Mouse (Mus musculus) CH12.LX (cell line): ENCODE data around the gene Krtap9-5. TPM values are rescaled to one million over a fixed set of nuclear protein-coding genes. Genes with fewer than 3 reads are reported as not detected.

Experiments used
- polyA plus RNA-seq: library from polyadenylated mRNA; unstranded; fragments of >175 nt; gene quantifications from 2 replicates; pipeline ENCODE4 v1.2.1, GENCODE M21; 2012; ENCODE audit warnings: low read depth; ENCODE audit not compliant: insufficient read length
- total RNA-seq, 2 experiments: library from RNA; depleted of rRNA; stranded (reverse); fragments of 300-350 nt in 1 of 2; fragments of >200 nt in 1 of 2; gene quantifications; 2 replicates each; pipeline ENCODE4 v1.2.3; 2012 to 2014

The Krtap9-5 gene
- total and polyA plus RNA-seq, 3 experiments = not detected

Other genes with a start within 250 kb of the Krtap9-5 start
Only the 20 nearest of the 32 such genes appear.
- not detected in 2 replicates for gene Gm11554, start 144.0 kb upstream of the Krtap9-5 start, total RNA-seq (2012; rRNA removed)
- gene Gm11554, start 144.0 kb upstream of the Krtap9-5 start, total RNA-seq (2014; rRNA removed) = not detected in 2 replicates
- gene Gm11554, start 144.0 kb upstream of the Krtap9-5 start, polyA plus RNA-seq = not detected in 2 replicates
- gene Krtap4-13, start 138.6 kb upstream of the Krtap9-5 start, total RNA-seq (2012; rRNA removed) = not detected in 2 replicates
- gene Krtap4-13, start 138.6 kb upstream of the Krtap9-5 start, total RNA-seq (2014; rRNA removed) = not detected in 2 replicates
- gene Krtap4-13, start 138.6 kb upstream of the Krtap9-5 start, polyA plus RNA-seq = not detected in 2 replicates
- not detected in 2 replicates for gene Gm11564, start 132.8 kb upstream of the Krtap9-5 start, total RNA-seq (2012; rRNA removed)
- gene Gm11564, start 132.8 kb upstream of the Krtap9-5 start, total RNA-seq (2014; rRNA removed) = not detected in 2 replicates
- gene Gm11564, start 132.8 kb upstream of the Krtap9-5 start, polyA plus RNA-seq = not detected in 2 replicates
- not detected in 2 replicates for gene 2300003K06Rik, start 110.4 kb upstream of the Krtap9-5 start, total RNA-seq (2012; rRNA removed)
- gene 2300003K06Rik, start 110.4 kb upstream of the Krtap9-5 start, total RNA-seq (2014; rRNA removed) = not detected in 2 replicates
- not detected in 2 replicates for gene 2300003K06Rik, start 110.4 kb upstream of the Krtap9-5 start, polyA plus RNA-seq
- gene Krtap4-16, start 96.9 kb upstream of the Krtap9-5 start, total RNA-seq (2012; rRNA removed) = not detected in 2 replicates
- not detected in 2 replicates for gene Krtap4-16, start 96.9 kb upstream of the Krtap9-5 start, total RNA-seq (2014; rRNA removed)
- gene Krtap4-16, start 96.9 kb upstream of the Krtap9-5 start, polyA plus RNA-seq = not detected in 2 replicates
- not detected in 2 replicates for gene Gm11568, start 90.6 kb upstream of the Krtap9-5 start, total RNA-seq (2012; rRNA removed)
- not detected in 2 replicates for gene Gm11568, start 90.6 kb upstream of the Krtap9-5 start, total RNA-seq (2014; rRNA removed)
- not detected in 2 replicates for gene Gm11568, start 90.6 kb upstream of the Krtap9-5 start, polyA plus RNA-seq
- gene Gm11559, start 84.0 kb upstream of the Krtap9-5 start, total RNA-seq (2012; rRNA removed) = not detected in 2 replicates
- not detected in 2 replicates for gene Gm11559, start 84.0 kb upstream of the Krtap9-5 start, total RNA-seq (2014; rRNA removed)
- gene Gm11559, start 84.0 kb upstream of the Krtap9-5 start, polyA plus RNA-seq = not detected in 2 replicates
- gene Krtap9-1, start 75.1 kb upstream of the Krtap9-5 start, total RNA-seq (2012; rRNA removed) = not detected in 2 replicates
- gene Krtap9-1, start 75.1 kb upstream of the Krtap9-5 start, total RNA-seq (2014; rRNA removed) = not detected in 2 replicates
- not detected in 2 replicates for gene Krtap9-1, start 75.1 kb upstream of the Krtap9-5 start, polyA plus RNA-seq
- gene Gm11567, start 69.3 kb upstream of the Krtap9-5 start, total RNA-seq (2012; rRNA removed) = not detected in 2 replicates
- not detected in 2 replicates for gene Gm11567, start 69.3 kb upstream of the Krtap9-5 start, total RNA-seq (2014; rRNA removed)
- not detected in 2 replicates for gene Gm11567, start 69.3 kb upstream of the Krtap9-5 start, polyA plus RNA-seq
- not detected in 2 replicates for gene Krtap31-1, start 40.6 kb upstream of the Krtap9-5 start, total RNA-seq (2012; rRNA removed)
- gene Krtap31-1, start 40.6 kb upstream of the Krtap9-5 start, total RNA-seq (2014; rRNA removed) = not detected in 2 replicates
- gene Krtap31-1, start 40.6 kb upstream of the Krtap9-5 start, polyA plus RNA-seq = not detected in 2 replicates
- not detected in 2 replicates for gene Gm11565, start 33.7 kb upstream of the Krtap9-5 start, total RNA-seq (2012; rRNA removed)
- not detected in 2 replicates for gene Gm11565, start 33.7 kb upstream of the Krtap9-5 start, total RNA-seq (2014; rRNA removed)
- gene Gm11565, start 33.7 kb upstream of the Krtap9-5 start, polyA plus RNA-seq = not detected in 2 replicates
- not detected in 2 replicates for gene Krtap31-2, start 12.2 kb upstream of the Krtap9-5 start, total RNA-seq (2012; rRNA removed)
- gene Krtap31-2, start 12.2 kb upstream of the Krtap9-5 start, total RNA-seq (2014; rRNA removed) = not detected in 2 replicates
- not detected in 2 replicates for gene Krtap31-2, start 12.2 kb upstream of the Krtap9-5 start, polyA plus RNA-seq
- gene Krtap29-1, start 30.6 kb downstream of the Krtap9-5 start, total RNA-seq (2012; rRNA removed) = not detected in 2 replicates
- gene Krtap29-1, start 30.6 kb downstream of the Krtap9-5 start, total RNA-seq (2014; rRNA removed) = not detected in 2 replicates
- gene Krtap29-1, start 30.6 kb downstream of the Krtap9-5 start, polyA plus RNA-seq = not detected in 2 replicates
- gene Krtap16-1, start 38.1 kb downstream of the Krtap9-5 start, total RNA-seq (2012; rRNA removed) = not detected in 2 replicates
- gene Krtap16-1, start 38.1 kb downstream of the Krtap9-5 start, total RNA-seq (2014; rRNA removed) = not detected in 2 replicates
- gene Krtap16-1, start 38.1 kb downstream of the Krtap9-5 start, polyA plus RNA-seq = not detected in 2 replicates
- not detected in 2 replicates for gene Krtap17-1, start 45.5 kb downstream of the Krtap9-5 start, total RNA-seq (2012; rRNA removed)
- not detected in 2 replicates for gene Krtap17-1, start 45.5 kb downstream of the Krtap9-5 start, total RNA-seq (2014; rRNA removed)
- not detected in 2 replicates for gene Krtap17-1, start 45.5 kb downstream of the Krtap9-5 start, polyA plus RNA-seq
- not detected in 2 replicates for gene Krt33a, start 67.7 kb downstream of the Krtap9-5 start, total RNA-seq (2012; rRNA removed)
- gene Krt33a, start 67.7 kb downstream of the Krtap9-5 start, total RNA-seq (2014; rRNA removed) = not detected in 2 replicates
- gene Krt33a, start 67.7 kb downstream of the Krtap9-5 start, polyA plus RNA-seq = not detected in 2 replicates
- not detected in 2 replicates for gene Krt33b, start 81.4 kb downstream of the Krtap9-5 start, total RNA-seq (2012; rRNA removed)
- gene Krt33b, start 81.4 kb downstream of the Krtap9-5 start, total RNA-seq (2014; rRNA removed) = not detected in 2 replicates
- gene Krt33b, start 81.4 kb downstream of the Krtap9-5 start, polyA plus RNA-seq = not detected in 2 replicates
- not detected in 2 replicates for gene Krt34, start 93.1 kb downstream of the Krtap9-5 start, total RNA-seq (2012; rRNA removed)
- not detected in 2 replicates for gene Krt34, start 93.1 kb downstream of the Krtap9-5 start, total RNA-seq (2014; rRNA removed)
- gene Krt34, start 93.1 kb downstream of the Krtap9-5 start, polyA plus RNA-seq = not detected in 2 replicates
- gene Krt31, start 102.1 kb downstream of the Krtap9-5 start, total RNA-seq (2012; rRNA removed) = not detected in 2 replicates
- not detected in 2 replicates for gene Krt31, start 102.1 kb downstream of the Krtap9-5 start, total RNA-seq (2014; rRNA removed)
- not detected in 2 replicates for gene Krt31, start 102.1 kb downstream of the Krtap9-5 start, polyA plus RNA-seq
- not detected in 2 replicates for gene Krt32, start 139.8 kb downstream of the Krtap9-5 start, total RNA-seq (2012; rRNA removed)
- gene Krt32, start 139.8 kb downstream of the Krtap9-5 start, total RNA-seq (2014; rRNA removed) = not detected in 2 replicates
- gene Krt32, start 139.8 kb downstream of the Krtap9-5 start, polyA plus RNA-seq = not detected in 2 replicates